ENCODE assay signal across 8 mouse cellular contexts in genomic region chr13:100210540-100210939, GRCm38 (mm10). TPM values are rescaled to one million over a fixed set of nuclear protein-coding genes. Genes with fewer than 3 reads are reported as not detected.
DNase-seq lines count a peak whose midpoint lies in the region; ATAC-seq lines count a peak whose summit lies in the region.

No protein-coding gene starts in this region.

- peak; percentile 98 for ATAC-seq in common myeloid progenitor, adult 5-6 weeks (replicated peaks; ENCODE audit: low read depth, poor library complexity, severe bottlenecking)
- peak; percentile 100 for ATAC-seq in megakaryocyte progenitor cell, adult 5-6 weeks (replicated peaks; ENCODE audit: poor library complexity)

- peak; percentile 18 to 60 for DNase-seq in heart, adult 18-20 months
- no peak for DNase-seq in heart, adult 8-10 months (ENCODE audit: low spot score)
- DNase-seq in ES-CJ7 (ENCODE audit: low read depth, low spot score), result peak; percentile 82
- DNase-seq in kidney, adult 9 months, result peak; percentile 53
- DNase-seq in cerebellum, adult 8-10 months, result no peak
- no peak for DNase-seq in layer of hippocampus, postnatal 14 days (ENCODE audit: low spot score in 2 of 2)

RNA-seq across cellular contexts. Expression of gene Naip2, which starts 8.6 kb away (rescaled TPM):
- total RNA-seq in heart, adult 18-20 months (2021), result under 1 TPM; 0.74 to 0.90 TPM
- 1 to 10 TPM in 1 of 4 experiments, under 1 TPM in 3; 0.50 to 1.1 (median 0.63) TPM for total RNA-seq in heart, adult 8-10 months (2022)
- 7.0 and 8.7 TPM in 2 replicates for total RNA-seq in common myeloid progenitor, adult 5-6 weeks (2017)
- total RNA-seq in megakaryocyte progenitor cell, adult 5-6 weeks (2015), result 26.1 and 27.7 TPM in 2 replicates
- 33.6 and 41.1 TPM in 2 replicates for total RNA-seq in megakaryocyte progenitor cell, adult 5-6 weeks (2017)
- total RNA-seq in layer of hippocampus, postnatal 14 days (2021), result under 1 TPM; 0.25 to 0.31 TPM

RNA-seq across cellular contexts. Expression of gene Naip5, which starts 35.6 kb away (rescaled TPM):
- total RNA-seq in heart, adult 18-20 months (2021), result under 1 TPM; 0.30 to 0.46 TPM
- total RNA-seq in heart, adult 8-10 months (2022), result under 1 TPM; 0.19 to 0.78 (median 0.36) TPM
- 10.0 and 11.7 TPM in 2 replicates for total RNA-seq in common myeloid progenitor, adult 5-6 weeks (2017)
- 11.3 and 13.4 TPM in 2 replicates for total RNA-seq in megakaryocyte progenitor cell, adult 5-6 weeks (2015)
- 13.1 and 14.0 TPM in 2 replicates for total RNA-seq in megakaryocyte progenitor cell, adult 5-6 weeks (2017)
- total RNA-seq in layer of hippocampus, postnatal 14 days (2021), result under 1 TPM; 0.28 to 0.33 TPM

Comparison
In these comparisons a context has a peak if more than half of its experiments do, and no peak if none do; other contexts are left out.
1. DNase-seq: peak in heart, adult 18-20 months (2 of 2), ES-CJ7 (single experiment) and kidney, adult 9 months (single experiment); none in heart, adult 8-10 months (single experiment), cerebellum, adult 8-10 months (single experiment) and layer of hippocampus, postnatal 14 days (0 of 2).